Mouse (Mus musculus) brain, embryonic 14.5 days (tissue): ENCODE results near the gene Atp6ap1l. TPM values are rescaled to one million over a fixed set of nuclear protein-coding genes. Genes with fewer than 3 reads are reported as not detected.

Experiments
- DNase-seq: peaks from one replicate; pipeline ENCODE4 v3.0.0-alpha.2; 2011; ENCODE audit warnings: low read depth
- CTCF ChIP-seq: fragments of 200-500 bp; IDR thresholded peaks from 2 replicates; pipeline ENCODE4 v1.5.1; 2012; ENCODE audit warnings: inconsistent platforms, mild to moderate bottlenecking, moderate library complexity, borderline replicate concordance; ENCODE audit not compliant: insufficient read depth, insufficient read length; ENCODE audit errors: extremely low read depth
- POLR2A ChIP-seq: fragments of 200-500 bp; IDR thresholded peaks from 2 replicates; pipeline ENCODE4 v1.6.1; 2012; ENCODE audit warnings: mild to moderate bottlenecking, inconsistent platforms, borderline replicate concordance; ENCODE audit not compliant: poor library complexity, insufficient read depth, insufficient read length, severe bottlenecking; ENCODE audit errors: extremely low read depth
- polyA plus RNA-seq: library from polyadenylated mRNA; depleted of rRNA; stranded (reverse); fragments of >200 nt; gene quantifications from 2 replicates; pipeline ENCODE4 v1.2.3, GENCODE M21; 2012; rRNA removed

Gene Atp6ap1l
- polyA plus RNA-seq, 1 experiment = 0.98 TPM

GRCm38 (mm10) chr13:90833641-90834207, 71.4 kb downstream of the Atp6ap1l start:
- no peak for TF ChIP-seq CTCF
- no peak for TF ChIP-seq POLR2A
- no peak for DNase-seq

Other genes with a start within 250 kb of the Atp6ap1l start
- gene Rps23, start 17.6 kb upstream of the Atp6ap1l start, polyA plus RNA-seq = 804 and 914 TPM in 2 replicates